Mouse (Mus musculus) olfactory bulb, adult 2 months (tissue): ENCODE measurements around the gene Rsad2.

Experiments used
- CTCF ChIP-seq: fragments of 200-500 bp; IDR thresholded peaks from 2 replicates; pipeline ENCODE4 v1.5.1; 2012; ENCODE audit warnings: low read depth, mild to moderate bottlenecking, low read length, moderate library complexity; ENCODE audit not compliant: insufficient read depth
- POLR2A ChIP-seq: fragments of 200-500 bp; IDR thresholded peaks from 2 replicates; pipeline ENCODE4 v1.6.1; 2012; ENCODE audit warnings: mild to moderate bottlenecking, low read depth, low read length, moderate library complexity; ENCODE audit not compliant: insufficient read depth

GRCm38 (mm10) chr12:26489942-26490341 lies 33.7 kb upstream of the Rsad2 start:
- TF ChIP-seq CTCF (no peak), POLR2A (no peak)
